Mouse (Mus musculus) thymus, adult 18-20 months (tissue): ENCODE results near the gene Mrln.
A peak's percentile ranks its signal among the peaks of the same experiment; 100 is the strongest.

Experiments used
- DNase-seq, 2 experiments: peaks; one replicate each; pipeline ENCODE4 v3.0.0; 2022; ENCODE audit warnings: mixed read lengths in 2 of 2

Mrln gene

DNA sequence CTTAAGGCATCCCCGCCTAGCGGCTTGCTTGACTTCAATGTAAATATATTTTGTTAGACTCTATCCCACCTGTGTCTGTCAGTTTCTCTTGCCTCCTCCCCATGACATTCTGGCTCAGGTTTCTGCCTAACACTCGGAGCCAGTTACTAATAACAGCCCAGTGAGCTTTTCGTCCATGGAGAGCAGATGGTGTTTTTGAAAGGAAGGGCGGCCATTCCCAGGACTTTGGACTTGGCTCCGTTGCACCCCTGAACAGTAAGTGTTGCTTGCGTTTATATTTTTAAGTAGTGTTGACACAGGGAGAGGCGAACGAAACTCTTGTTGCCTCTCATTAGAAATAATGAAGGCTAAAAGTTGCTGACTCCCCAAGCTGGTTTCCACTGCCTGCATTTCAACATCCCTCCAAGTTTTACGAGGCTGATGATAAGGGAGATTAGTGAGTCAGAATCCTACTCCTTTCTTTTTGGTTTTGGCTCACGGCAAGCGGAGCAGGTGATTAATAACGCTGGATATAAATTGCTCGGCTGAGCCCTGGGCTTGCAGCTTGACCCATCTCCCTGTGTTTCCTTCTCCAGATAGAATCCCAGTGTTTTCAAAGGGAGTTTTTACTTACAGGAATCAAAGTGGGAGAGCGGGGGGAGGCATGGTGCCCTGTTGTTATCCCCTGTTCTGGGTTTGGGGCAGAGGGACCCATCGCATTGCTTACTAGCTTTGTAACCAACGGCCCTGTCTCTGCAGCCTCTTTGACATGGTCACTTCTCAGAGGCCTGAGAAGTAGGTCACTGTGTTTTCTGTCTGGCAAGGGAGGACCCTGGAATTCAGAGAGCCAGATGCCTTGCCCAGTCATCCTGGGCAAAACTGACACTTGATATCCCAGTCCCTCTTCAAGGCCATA lies at the start of gene Mrln:
Gene Mrln, plus strand, starts transcription at position 160 of the 895 bp plus-strand sequence.
- no peak for DNase-seq

DNA sequence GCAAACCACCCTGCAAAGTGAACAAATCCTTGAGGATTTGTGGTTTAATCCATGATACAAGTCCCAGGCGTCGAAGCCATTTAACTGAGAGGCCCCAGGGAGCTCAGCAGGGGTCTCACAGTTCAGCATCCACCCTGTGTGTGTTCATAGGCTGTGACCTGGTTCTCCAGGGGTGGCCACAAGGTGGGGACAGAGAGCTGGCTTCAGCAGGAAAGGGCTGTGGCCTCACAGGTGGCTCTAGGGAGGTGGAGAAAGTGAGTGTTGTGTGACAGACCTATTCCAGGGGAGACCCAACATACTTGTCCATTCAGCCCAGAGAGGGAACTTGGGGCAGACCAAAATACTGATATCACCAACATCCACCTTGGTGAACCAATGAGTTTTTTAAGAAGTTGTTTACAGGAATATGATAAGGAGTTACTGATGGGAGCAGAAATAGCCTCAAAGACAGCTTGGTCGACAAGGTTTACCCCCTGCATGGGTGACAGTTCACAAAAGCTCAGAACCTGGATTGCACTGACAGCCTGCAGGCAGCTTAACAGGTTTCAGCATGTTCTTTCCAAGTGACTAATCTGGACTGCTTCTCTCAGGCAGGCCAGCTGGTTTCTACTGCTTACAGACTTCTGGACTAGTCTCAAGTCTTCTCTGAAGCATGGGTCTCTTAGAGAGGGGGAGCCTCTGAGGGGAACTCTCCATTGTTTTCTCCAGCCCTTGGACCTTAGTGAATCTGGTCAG lies 47.9 kb upstream of the Mrln start:
- peak; percentile 31 to 39 for DNase-seq

DNA sequence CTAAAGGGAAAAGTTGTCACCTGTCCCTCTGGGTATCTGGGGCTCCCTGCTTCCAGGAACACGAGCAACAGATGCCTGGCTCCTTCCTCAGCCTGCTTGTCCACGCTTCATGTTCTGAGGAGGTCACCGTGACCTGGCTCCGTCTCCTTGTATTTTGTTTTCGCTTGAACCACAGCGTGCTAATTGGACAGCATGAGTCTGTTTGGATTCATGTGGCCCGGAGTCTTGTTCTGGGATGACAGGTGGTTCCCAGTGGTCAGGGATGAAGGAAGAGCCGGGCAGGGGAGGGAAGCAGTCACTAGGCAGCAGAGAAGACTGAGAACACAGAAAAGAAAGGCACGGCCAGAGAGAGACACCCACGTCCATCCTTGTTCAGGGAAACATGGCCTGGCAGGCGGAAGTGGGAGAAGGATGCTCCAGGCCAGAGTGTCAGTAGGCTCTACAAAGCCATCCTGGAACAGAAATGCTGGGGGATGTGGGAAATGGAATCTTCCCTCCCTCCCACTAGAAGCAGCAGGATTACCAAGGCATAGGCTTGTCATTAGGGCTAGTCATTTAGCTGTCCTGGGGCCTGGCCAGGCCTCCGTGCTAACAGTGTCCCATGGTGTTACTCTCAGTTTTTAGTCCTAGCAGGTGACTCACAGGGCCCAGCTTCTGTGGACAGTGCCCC lies 44.7 kb upstream of the Mrln start:
- no peak for DNase-seq

DNA sequence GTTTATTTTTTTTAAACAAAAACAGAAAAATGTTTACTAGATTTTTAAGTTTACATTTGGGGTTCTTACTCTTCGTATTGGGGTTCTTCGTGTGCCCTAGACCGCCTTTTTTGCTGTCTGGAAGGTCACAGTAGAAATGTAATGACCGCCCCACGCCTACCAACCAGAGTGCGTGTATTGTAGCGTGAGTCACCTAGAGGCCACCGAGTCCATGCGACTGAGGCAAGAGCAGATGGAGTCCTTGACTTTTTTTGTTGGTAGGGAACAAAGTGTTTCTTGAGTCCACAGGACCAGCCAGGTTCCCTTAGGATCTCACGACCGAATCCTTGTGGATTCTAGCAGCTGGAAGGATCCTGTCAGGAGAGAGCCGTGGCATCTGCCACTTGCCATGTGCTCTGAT lies 43.7 kb upstream of the Mrln start:
- DNase-seq = no peak

DNA sequence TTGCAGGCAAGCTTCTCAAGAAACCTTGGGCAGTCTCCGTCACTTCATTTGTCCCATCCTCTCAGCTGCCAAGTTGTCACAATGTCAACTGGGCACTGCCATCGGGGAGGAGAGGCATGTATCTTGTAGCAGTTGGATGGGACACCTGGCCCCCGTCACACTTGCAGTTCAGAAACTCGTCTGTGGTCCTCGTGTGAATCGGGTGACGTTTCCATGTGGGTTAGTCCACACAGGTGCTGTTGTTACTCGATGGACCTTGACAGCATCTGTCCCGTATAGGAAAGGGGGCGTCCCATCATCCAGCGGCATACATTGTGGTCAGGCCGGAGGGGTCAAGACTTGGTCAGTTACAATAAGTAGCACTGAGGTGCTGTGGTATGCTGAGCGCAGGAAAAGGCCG lies 43.0 kb upstream of the Mrln start:
- DNase-seq = no peak

DNA sequence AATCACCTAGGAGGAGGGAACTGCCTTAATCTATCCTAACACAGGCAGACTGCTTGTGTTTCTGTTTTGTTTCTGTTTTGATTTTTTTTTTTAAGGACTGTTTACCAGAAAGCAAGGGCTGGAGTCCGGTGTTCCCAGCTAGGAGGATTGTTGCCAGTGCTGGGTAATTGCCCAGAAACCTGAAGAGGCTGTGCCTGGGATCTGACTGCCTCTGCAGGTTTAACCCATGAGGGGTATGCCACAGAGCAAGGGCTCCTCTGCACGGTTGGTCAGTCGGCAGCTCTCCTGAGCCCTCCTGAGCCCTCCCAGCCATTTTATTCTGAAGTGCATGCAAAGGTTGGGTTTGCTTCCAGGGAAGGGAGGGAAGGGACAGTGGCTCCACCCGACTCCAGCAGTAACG lies 40.8 kb upstream of the Mrln start:
- no peak for DNase-seq

DNA sequence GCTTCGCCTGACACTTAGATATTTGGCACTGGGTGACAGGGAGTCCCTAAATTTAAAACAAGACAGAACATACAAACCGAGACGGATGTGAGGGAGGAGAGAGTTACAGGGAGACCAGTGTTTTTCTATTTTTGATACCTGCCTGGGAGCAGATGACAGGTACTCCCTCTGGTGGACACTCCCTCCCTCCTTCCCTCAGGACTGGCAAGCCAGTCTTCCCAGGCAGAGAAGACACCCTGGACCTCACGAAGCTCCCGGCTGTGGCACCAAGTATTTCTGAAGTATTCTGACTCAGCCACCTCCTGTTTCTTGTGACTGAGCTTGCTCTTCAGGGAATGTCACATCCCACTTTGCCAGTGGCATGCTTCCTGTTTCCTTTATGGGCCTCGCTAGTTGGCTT lies 38.6 kb upstream of the Mrln start:
- no peak for DNase-seq

DNA sequence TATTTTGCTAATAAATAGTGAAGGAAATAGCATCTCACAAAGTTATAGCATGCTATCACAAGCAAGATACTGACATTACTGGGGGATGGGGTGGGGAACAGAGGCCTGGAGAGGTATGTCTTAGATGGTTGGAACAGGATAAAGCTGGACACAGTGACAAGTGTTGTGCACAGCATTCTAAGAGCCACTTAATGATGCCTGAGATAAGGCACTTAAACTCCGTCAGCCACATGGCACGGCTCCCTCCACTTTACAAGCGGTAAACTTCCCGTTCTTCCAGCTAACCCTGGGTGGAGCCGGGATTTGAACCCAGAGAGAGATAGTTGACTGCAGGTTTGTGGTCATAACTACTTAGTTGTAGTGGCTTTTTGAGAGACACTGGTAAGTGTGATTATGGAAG lies 38.0 kb upstream of the Mrln start:
- no peak for DNase-seq

DNA sequence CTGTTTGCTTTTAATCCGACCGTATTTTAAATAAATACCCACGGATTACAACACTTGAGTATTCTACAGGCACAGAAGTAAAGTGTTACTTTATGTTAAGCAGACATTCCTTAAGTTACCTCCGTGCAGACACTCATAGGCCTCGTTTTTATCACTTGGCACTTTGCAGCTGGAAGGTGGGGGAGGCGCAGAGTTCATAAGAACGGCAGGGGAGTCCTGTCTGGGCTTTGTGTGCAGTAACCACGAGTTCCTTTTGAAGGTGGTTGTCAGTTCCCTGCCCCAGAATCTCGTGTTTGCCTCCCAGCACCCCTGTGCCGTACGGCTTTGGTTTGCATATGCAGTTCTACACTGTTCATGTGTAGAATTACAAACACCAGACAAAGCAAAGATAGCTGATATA lies 36.8 kb upstream of the Mrln start:
- DNase-seq = no peak

DNA sequence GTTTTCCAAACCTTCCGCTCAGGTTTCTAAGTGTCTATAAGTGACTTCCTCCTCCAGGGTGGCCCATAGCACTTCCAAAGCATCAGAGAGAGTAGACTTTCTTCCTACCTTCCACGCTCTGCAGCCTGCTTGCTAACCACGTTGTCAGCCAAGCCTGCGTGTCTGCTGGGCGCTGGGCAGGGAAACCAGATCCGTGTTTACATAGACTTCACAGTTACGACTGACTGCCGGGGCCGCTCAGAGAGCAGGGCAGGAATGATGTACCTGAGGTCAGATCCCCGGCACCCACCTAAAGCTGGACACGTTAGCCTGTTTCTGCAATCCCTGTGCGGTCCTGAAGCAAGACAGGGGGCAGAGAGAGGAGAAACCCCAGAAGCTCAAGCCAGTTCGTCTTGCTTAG lies 36.1 kb upstream of the Mrln start:
- no peak for DNase-seq

DNA sequence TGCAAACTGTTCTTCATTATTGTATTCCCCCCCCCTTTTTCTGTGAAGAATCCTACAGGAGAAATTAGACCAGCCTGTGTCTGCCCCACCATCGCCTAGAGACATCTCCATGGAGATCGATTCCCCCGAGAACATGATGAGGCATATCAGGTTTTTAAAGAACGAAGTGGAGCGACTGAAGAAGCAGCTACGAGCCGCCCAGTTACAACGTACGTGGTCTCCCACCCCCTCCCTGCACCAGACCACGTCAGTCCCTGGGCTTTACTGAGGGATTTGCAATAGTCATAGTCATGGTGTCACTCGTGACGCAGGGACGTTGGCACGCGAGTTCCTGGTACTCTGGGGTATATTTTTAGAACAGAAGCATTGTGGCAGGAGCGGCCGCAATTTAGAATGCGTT lies 35.4 kb upstream of the Mrln start:
- DNase-seq = no peak

DNA sequence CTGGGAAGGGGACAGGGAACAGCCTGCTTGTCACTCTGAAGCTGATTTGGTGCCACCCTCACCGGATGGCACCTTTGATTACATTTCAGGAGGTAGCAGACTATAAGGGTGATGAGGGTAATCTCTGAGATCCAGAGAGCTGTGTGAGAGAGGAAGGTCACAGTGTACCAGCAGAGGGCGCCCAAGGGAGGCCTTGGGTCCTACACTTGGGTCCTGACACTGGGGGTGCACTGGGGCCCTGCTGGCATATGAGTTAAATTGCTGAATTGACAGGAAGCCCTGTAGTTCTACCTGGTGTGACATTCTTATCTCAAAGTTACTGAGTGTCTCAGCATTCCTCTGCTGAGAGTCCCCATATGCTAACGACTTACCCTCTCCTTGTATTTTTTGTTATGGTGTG lies 31.1 kb upstream of the Mrln start:
- DNase-seq = peak; percentile 26 to 42

DNA sequence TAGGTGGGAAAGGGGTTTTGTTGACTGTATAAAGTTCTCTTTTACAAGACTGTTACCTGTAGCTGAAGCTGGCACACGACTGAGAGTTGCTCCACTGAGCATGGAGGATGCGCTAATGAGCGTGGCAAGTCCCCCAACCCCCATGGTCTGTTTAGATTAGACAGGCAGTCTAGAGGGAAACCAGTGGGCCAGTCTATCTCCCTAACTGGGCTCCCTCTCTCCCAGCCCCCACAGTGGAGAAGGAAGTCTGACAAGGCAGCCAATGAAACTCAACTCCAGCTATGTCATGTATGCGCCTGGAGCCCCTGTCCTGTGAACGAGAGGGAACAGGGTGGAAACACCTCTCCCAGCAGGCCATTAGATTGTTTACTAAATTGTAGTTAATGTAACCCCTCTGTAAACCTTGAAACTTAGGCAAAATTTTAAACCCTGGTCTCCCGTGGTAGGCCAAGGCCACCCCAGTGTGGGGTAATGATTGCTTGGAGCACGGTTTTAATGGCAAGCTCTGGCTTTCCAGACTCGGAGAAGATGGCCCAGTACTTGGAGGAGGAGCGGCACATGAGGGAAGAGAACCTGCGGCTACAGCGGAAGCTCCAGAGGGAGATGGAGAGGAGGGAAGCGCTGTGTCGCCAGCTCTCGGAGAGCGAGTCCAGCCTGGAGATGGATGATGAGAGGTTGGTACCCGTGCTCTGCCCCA lies 29.8 kb upstream of the Mrln start:
- DNase-seq = no peak

DNA sequence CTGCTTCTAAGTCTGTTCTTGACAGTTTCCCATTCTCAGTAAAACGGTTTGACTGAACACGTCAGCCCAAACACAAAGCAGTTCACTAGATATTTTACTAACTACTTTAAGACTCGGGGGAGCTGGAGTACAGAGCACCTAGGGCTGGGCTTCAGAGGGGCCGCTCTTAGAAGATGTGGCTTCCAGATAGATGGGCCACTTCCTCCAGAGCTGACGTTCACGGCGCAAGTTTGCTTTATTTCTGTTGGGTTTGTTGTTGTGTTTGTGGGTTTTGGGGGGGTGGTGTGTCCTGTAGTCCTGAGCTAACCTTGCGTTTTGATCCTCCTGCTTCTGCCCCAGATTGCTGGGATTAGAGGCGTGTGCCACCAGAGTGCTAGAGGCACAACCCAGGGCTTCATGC lies 23.7 kb upstream of the Mrln start:
- DNase-seq = no peak

DNA sequence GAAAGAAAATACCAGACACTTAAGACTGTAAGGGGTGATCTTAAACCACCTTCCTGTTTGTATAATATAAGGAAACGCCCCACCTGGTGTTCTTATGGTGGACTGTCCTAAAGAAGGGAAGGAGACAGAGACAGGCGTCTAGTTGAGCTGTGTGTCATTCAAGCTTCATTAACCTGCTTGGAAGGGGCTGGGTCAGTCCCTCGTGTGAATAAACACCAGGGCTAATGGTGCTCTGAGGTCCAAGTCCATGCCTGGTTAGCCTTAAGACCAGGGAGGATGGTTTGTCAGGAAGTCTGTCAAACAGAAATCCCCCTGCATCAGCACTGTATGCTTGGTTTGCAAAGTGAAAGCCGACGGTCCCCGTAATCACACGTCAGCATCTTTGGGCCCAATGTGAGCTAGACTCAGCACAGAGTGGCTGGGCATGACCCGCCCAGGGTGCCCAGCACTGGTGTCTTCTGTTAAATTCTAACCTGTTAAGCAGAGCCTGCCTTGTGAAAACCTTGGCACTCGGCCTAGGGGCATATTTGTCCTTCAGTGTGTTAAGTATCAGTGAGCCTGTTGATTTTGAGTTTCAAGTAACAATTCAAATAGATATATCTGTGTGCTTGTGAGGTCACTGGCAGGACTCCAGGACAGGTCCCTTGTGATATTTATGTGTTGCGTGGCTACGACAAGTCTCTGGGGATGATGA lies 23.0 kb upstream of the Mrln start:
- no peak for DNase-seq

DNA sequence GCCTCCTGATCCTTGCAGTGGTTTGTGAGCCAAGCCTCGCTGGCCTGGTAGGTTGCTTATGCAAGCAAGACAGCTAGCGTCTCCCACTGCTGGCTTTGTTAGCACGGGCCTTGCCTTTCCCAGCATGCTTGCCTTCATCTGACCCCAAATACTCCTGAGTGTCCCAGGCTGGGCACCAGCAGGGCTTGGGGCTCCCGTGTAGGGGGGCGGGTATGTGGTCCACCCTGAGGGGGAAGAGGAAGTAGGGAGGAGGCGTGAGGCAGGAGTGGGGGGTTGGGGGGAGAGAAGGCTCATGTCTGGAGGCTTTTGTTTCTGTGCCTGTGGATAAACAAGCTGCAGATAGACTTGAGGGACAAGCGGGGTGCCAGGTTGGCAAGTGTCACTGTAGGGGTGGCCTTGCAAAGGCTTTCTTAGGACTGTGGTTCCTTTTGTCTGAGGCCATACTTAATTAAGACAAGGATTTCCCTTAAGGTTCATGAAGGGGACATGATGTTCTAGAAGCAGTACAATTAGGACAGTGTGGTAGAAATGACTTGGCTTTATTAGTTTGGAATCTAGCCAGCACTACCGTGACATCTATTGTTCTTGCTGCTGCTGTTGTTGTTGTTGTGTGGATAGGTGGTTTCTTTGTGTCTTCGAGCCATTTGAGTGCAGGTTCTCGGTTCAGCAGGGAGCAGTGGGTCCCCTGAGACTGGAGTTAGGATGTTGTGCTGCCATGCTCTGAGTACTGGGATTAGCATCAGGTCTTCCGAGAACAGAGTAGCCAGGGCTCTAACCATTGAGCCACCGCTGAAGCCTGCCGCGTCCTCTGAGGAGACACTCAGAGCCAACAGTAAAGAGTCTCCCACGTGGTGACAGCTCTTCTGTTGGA lies 21.0 kb upstream of the Mrln start:
- DNase-seq = no peak

DNA sequence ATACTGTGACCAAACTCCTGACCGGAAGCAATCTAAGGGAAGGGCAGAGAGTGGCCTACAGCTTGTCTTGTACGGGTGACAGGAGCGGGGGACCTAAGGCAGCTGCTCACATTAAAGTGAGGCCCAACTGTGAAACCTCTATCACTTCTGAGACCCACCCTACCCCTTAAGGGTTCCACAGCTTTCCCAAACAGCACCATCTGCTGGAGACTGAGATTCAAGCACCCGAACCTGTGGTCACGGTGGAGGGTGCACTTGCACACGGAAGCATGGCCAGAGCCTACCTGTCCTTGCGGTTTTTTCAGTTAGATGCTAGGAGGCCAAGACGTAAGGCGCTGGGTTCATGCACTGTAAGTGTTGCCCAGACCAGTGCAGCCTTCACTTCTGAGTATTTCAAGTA lies 18.3 kb upstream of the Mrln start:
- DNase-seq = peak in 1 of 2 experiments; percentile 20

DNA sequence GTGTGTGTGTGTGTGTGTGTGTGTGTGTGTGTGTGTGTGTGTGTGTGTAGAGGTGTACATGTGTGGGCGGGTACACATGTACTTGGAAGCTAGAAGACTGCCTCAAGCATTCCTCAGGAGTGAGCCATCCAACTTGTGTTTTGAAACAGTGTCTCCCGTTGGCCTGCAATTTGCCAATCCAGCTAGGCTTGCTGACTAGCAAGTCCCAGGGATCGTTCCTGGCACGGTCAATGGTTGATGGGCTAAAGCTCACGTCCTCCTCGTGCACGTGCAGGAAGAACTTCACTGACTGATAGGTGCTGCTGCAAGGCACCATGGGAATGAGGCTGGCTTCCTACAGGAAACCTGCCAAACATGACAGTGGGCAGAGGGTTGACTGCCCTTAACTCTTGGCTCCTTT lies 17.9 kb upstream of the Mrln start:
- no peak for DNase-seq

DNA sequence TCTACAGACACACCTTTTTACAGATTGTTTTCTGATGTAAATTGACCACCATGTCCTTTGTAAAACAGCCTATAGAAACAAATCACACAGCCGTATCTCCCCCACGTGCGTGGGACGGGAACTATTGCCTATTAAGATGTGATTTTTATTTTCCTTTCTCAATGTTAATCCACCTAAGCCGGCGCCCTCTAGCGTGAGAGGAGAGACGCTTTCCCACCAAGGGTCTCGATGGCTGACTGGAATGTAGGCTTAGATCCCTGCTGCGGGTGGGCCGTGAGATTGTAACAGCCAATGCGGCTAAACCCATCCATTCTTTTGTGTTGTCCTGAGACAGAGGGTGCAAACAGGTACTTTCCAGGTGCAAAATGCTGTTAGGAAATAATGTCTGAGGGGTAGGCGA lies 14.6 kb upstream of the Mrln start:
- no peak for DNase-seq

DNA sequence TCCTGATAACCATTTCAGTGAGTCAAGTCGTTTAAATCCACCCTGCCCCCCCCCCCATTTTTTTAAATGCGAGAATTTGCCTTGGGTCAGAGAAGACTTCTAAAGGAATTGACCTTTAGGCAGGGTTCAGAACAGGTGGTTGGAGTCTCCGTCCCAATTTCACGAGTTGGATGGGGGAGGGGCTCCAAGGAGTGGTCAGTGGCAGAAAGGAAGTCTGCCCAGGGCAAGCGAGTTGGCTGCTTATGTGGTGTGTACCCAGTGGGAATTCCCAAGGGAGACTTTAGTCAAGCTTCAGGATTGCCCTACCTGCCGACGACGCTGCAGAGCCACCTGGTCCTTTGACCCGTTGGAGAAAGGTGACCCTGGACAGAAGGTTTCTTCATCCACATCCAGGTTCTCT lies 10.2 kb upstream of the Mrln start:
- no peak for DNase-seq

DNA sequence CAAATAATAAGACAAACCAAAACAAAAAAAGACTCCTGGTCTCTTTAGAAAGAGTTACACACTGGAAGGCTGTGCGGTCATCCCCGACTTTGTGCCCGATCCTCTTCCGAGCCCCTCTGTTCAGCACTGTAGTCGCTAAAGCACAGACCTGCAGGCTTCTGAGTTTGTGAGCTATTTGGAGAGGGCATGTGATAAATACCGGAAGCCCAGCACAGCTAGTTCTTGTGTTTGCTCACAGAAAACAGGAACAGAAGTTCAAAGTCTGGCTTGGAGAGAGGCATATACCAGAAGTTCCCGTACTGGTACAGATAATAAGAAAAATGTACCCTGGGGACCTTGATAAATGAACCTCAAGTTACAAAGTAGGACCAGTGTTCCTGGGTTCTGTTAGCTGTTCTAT lies 9.2 kb upstream of the Mrln start:
- DNase-seq = no peak

DNA sequence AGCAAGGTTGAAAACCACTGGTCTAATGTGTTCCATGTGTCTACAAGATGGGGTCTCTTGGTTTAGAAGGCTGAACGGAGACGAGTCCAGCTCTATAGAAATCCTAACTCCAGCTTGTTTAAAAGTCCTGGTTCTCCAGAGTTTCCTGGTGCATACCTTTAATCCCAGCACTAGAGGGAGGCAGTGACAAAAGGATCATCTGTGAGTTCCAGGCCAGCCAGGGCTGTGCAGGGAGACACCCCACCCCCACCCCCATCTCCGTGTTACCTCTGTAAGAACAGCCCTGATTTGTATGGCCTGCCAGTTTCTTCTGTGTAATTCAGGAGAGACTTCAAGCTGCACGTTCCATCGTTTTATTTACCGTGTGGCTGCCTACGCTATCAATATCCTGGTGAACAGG lies 8.7 kb upstream of the Mrln start:
- no peak for DNase-seq
